Mouse (Mus musculus): ENCODE results near the gene Irf2bp1.

GRCm38 (mm10) chr7:19024581-19025255 lies 20.9 kb downstream of the Irf2bp1 start:
- TF ChIP-seq CTCF (IDR thresholded peaks at IDR 0.05; ENCODE audit: extremely low read depth, insufficient read depth, low read length) (no peak), POLR2A (IDR thresholded peaks at IDR 0.05; ENCODE audit: extremely low read depth, insufficient read depth, low read length) (no peak)
